Mouse (Mus musculus): Measurements from ENCODE around the gene Tmco2. TPM values are rescaled to one million over a fixed set of nuclear protein-coding genes. Genes with fewer than 3 reads are reported as not detected.

The Tmco2 gene
- polyA plus RNA-seq (2014; fragmentation: Nextera tagmentation; extraction: Ambion mirVana), result not detected in 2 replicates

DNA sequence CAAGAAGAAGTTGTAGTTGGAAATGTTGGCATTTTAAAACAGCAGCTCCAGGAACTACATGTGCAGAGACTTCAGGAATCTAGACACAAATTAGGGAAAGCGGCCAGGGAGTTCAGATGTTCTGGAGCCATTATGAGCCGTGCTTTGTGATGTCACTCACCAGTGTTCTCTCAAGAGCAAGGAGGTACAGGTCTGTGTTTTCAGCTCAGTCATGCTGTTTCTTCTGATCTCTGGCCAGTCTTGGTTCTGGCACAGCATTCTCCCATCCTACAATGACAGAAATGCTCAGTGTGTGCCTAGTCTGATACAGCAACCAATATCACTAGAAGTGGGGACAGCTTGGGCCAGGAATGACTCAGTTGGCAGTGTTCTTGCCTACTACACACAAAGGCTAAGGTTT lies at the start of gene Tmco2:
Gene Tmco2, minus strand, starts transcription at position 101 of the 400 bp plus-strand sequence.
- H3K4me3 ChIP-seq (ENCODE audit: low read depth, low read length), result no peak within 1 kb of the TSS
- ATAC-seq (ENCODE audit: insufficient number of reproducible peaks, insufficient read depth, low FRiP score, low read depth), result no peak
- no peaks in the 10 kb centered on the region for H3K36me3 ChIP-seq (ENCODE audit: control insufficient read depth, insufficient read depth, low read length)
- no peak within 1 kb of the TSS for H3K9ac ChIP-seq (replicated peaks; ENCODE audit: low read depth, low read length)
- no peak within 1 kb of the TSS for H3K27ac ChIP-seq (ENCODE audit: low read length)
- no peaks in the 10 kb centered on the region for H3K4me1 ChIP-seq (ENCODE audit: control insufficient read depth, insufficient read depth, low read length)
- H3K4me2 ChIP-seq (replicated peaks; ENCODE audit: low read depth, low read length), result no peak within 1 kb of the TSS
- H3K27me3 ChIP-seq (ENCODE audit: control insufficient read depth, insufficient read depth, low read length), result no peaks in the 10 kb centered on the region
- H3K9me3 ChIP-seq (ENCODE audit: control insufficient read depth, low read depth, low read length), result no peaks in the 10 kb centered on the region
- 92% methylated on average over 2 of the region's 2 CpGs for WGBS

DNA sequence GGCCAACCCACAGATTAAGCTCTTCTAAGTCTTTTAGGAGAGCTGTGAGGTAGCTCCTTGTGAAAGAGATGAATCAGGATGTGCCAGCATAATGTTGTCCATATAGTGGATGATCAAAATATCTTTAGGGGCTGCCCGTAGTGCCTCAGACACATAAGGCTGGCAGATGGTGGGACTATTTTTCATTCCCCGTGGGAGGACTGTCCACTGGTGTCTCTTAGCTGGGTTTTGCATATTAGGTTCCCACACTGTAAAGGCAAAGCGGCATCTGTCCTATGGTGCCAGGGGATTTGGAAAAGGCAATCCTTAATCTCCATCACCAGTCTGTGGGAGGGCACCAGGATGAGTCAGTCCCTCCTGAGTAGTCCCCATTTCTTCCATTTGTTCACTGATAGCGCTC lies 5.7 kb downstream of the Tmco2 start:
- no peaks in the 10 kb centered on the region for H3K9me3 ChIP-seq (ENCODE audit: control insufficient read depth, low read depth, low read length)
- no peaks in the 10 kb centered on the region for H3K36me3 ChIP-seq (ENCODE audit: control insufficient read depth, insufficient read depth, low read length)
- no peaks in the 10 kb centered on the region for H3K4me1 ChIP-seq (ENCODE audit: control insufficient read depth, insufficient read depth, low read length)
- ATAC-seq (ENCODE audit: insufficient number of reproducible peaks, insufficient read depth, low FRiP score, low read depth), result no peak
- no peak overlapping the region for H3K9ac ChIP-seq (replicated peaks; ENCODE audit: low read depth, low read length)
- H3K4me3 ChIP-seq (ENCODE audit: low read depth, low read length), result no peak overlapping the region
- no peaks in the 10 kb centered on the region for H3K27me3 ChIP-seq (ENCODE audit: control insufficient read depth, insufficient read depth, low read length)
- 88% methylated on average over 4 of the region's 4 CpGs for WGBS
- no peak overlapping the region for H3K4me2 ChIP-seq (replicated peaks; ENCODE audit: low read depth, low read length)
- H3K27ac ChIP-seq (ENCODE audit: low read length), result no peak overlapping the region

DNA sequence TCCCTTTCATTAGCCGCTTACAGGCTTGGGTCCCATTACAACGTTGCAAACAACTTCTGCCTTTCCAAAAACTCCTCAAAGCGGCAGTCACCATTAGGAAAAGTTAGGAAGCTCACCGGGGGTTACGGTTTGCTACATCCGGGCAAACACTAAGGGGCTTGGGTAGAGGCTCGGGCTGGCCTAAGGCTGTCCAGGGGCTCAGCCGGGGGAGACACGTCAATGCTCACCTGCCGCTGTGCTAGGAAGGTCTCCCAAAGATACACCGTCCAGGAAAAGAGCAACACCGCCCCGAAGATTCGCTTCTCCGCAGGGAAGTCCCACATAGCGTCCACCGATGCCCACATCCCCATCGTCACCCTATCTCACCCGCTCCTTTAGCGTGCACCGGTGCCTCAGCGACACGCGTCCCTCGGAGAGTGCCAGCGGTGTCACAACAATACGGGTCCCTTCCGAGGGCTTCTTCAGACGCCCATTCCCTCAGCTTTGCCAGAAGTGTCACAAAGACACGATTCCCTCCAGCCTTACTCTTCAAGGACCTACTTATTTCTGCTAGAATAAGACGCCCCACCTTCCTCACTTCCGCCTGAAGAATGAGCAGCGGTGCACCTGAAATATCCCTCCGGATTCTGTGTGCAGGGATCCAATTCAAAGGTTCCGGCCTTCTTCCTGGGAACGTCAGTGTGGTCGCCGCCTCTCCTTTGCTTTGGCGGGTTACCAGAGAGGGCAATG lies 11.2 kb downstream of the Tmco2 start, which contains the start of gene Zmpste24:
Gene Zmpste24, minus strand, starts transcription at position 592 of the 729 bp plus-strand sequence.
- Histone ChIP-seq H3K4me1 (ENCODE audit: control insufficient read depth, insufficient read depth, low read length) (0 out of 2 replicates have a peak, but pooled peaks cover 2% of the 10 kb centered on the region), H3K9me3 (ENCODE audit: control insufficient read depth, low read depth, low read length) (no peaks in the 10 kb centered on the region), H3K4me3 (ENCODE audit: low read depth, low read length) (peak within 1 kb of the TSS; percentile 77), H3K9ac (replicated peaks; ENCODE audit: low read depth, low read length) (peak within 1 kb of the TSS; percentile 60), H3K27me3 (ENCODE audit: control insufficient read depth, insufficient read depth, low read length) (no peaks in the 10 kb centered on the region), H3K4me2 (replicated peaks; ENCODE audit: low read depth, low read length) (peak within 1 kb of the TSS; percentile 70), H3K36me3 (ENCODE audit: control insufficient read depth, insufficient read depth, low read length) (peaks cover 13% of the 10 kb centered on the region; the same call in 1 of the 2 replicates), H3K27ac (ENCODE audit: low read length) (0 out of 2 replicates have a peak within 1 kb of the TSS, but pooled peaks have one; percentile 29)
- WGBS, result under 1% methylated on average over 39 of the region's 39 CpGs
- ATAC-seq (ENCODE audit: insufficient number of reproducible peaks, insufficient read depth, low FRiP score, low read depth), result peak; percentile 85

DNA sequence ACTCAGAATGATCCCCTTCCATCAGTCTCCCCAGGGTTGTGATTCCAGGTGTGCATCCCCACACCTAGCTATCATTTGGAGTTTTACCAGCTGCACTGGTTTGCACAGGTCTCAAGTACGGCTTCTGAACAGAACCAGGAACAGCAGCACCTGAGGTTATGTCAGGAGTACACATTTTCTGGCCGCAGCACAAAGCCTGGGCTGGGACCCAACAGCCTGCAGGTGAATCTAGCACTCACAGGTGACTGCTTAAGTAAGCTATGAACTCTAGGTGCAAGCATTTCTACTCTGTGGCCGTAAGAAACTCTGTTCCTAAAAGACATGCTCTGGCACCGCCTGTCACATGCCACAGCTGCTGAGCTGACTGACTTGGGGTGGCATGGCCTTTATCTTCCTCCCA lies 18.8 kb downstream of the Tmco2 start:
- Histone ChIP-seq H3K4me1 (ENCODE audit: control insufficient read depth, insufficient read depth, low read length) (no peaks in the 10 kb centered on the region), H3K27me3 (ENCODE audit: control insufficient read depth, insufficient read depth, low read length) (no peaks in the 10 kb centered on the region), H3K36me3 (ENCODE audit: control insufficient read depth, insufficient read depth, low read length) (peaks cover 39% of the 10 kb centered on the region; the same call in 1 of the 2 replicates), H3K4me2 (replicated peaks; ENCODE audit: low read depth, low read length) (no peak overlapping the region), H3K9me3 (ENCODE audit: control insufficient read depth, low read depth, low read length) (no peaks in the 10 kb centered on the region), H3K27ac (ENCODE audit: low read length) (no peak overlapping the region), H3K4me3 (ENCODE audit: low read depth, low read length) (no peak overlapping the region), H3K9ac (replicated peaks; ENCODE audit: low read depth, low read length) (no peak overlapping the region)
- no peak for ATAC-seq (ENCODE audit: insufficient number of reproducible peaks, insufficient read depth, low FRiP score, low read depth)
- WGBS, result 89% methylated on average over 4 of the region's 4 CpGs

DNA sequence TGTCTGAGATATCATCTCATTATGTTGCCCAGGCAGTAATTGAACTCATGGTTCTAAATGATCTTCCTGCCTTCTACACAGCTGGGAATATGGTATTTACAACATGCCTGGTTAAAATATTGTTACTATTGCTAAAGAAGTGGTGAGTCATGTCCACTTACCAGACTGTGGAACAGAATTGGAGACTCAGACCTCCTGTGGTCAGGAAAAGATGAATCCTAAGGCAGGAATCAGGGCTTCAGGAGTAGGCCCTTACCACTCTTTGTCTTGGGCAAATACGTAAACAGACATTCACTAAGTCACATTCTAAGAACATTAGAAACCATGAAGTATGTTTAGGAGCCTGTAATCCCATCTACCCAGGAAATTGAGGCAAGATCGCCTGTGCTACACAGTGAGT lies 20.3 kb downstream of the Tmco2 start:
- Histone ChIP-seq H3K9ac (replicated peaks; ENCODE audit: low read depth, low read length) (no peak overlapping the region), H3K27ac (ENCODE audit: low read length) (no peak overlapping the region), H3K9me3 (ENCODE audit: control insufficient read depth, low read depth, low read length) (no peaks in the 10 kb centered on the region), H3K27me3 (ENCODE audit: control insufficient read depth, insufficient read depth, low read length) (no peaks in the 10 kb centered on the region), H3K4me2 (replicated peaks; ENCODE audit: low read depth, low read length) (no peak overlapping the region), H3K36me3 (ENCODE audit: control insufficient read depth, insufficient read depth, low read length) (peaks cover 41% of the 10 kb centered on the region), H3K4me3 (ENCODE audit: low read depth, low read length) (no peak overlapping the region), H3K4me1 (ENCODE audit: control insufficient read depth, insufficient read depth, low read length) (no peaks in the 10 kb centered on the region)
- 96% methylated on average over 2 of the region's 2 CpGs for WGBS
- no peak for ATAC-seq (ENCODE audit: insufficient number of reproducible peaks, insufficient read depth, low FRiP score, low read depth)

DNA sequence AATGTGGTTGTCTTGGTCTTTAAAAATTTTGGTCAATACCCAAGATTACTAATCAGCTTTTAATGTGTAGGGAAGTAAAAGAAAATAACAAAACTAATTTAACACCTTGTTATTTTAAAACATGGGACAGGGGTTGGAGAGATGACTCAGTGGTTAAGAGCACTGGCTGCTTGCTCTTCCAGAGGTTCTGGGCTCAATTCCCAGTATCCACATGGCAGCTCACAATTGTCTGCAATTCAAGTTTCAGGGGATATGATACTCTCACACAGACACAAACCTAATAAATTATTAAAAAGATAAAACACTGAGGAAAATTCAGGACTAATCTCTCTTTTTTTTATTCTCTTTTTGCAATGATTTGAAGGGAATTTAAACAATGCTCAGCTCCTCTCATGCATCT lies 24.5 kb downstream of the Tmco2 start:
- Histone ChIP-seq H3K36me3 (ENCODE audit: control insufficient read depth, insufficient read depth, low read length) (peaks cover 56% of the 10 kb centered on the region), H3K27me3 (ENCODE audit: control insufficient read depth, insufficient read depth, low read length) (no peaks in the 10 kb centered on the region), H3K27ac (ENCODE audit: low read length) (no peak overlapping the region), H3K4me2 (replicated peaks; ENCODE audit: low read depth, low read length) (no peak overlapping the region), H3K4me1 (ENCODE audit: control insufficient read depth, insufficient read depth, low read length) (no peaks in the 10 kb centered on the region), H3K9ac (replicated peaks; ENCODE audit: low read depth, low read length) (no peak overlapping the region), H3K9me3 (ENCODE audit: control insufficient read depth, low read depth, low read length) (no peaks in the 10 kb centered on the region), H3K4me3 (ENCODE audit: low read depth, low read length) (no peak overlapping the region)
- no peak for ATAC-seq (ENCODE audit: insufficient number of reproducible peaks, insufficient read depth, low FRiP score, low read depth)

DNA sequence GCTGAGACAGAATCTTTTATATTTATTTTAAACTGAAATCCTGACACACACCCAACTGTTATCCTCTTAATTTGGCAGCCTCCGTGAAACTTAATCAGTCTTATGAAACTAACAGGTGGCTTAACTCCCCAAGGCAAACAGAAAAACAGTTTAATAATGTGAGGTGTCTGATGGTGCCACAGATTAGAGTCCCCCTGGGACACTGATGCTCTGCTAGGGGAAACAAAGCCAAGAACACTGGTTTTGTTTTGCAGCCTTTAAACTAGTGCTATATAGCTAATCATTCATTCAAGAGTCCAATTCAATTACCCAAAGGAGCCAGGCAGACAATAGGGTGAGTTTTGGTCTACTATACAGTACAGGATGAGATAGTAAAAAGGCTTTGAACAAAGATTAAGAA lies 28.6 kb downstream of the Tmco2 start:
- no peak overlapping the region for H3K9ac ChIP-seq (replicated peaks; ENCODE audit: low read depth, low read length)
- no peak overlapping the region for H3K4me3 ChIP-seq (ENCODE audit: low read depth, low read length)
- no peak overlapping the region for H3K27ac ChIP-seq (ENCODE audit: low read length)
- H3K36me3 ChIP-seq (ENCODE audit: control insufficient read depth, insufficient read depth, low read length), result peaks cover 51% of the 10 kb centered on the region
- ATAC-seq (ENCODE audit: insufficient number of reproducible peaks, insufficient read depth, low FRiP score, low read depth), result no peak
- WGBS, result 90% methylated on average over 1 of the region's 1 CpGs
- H3K9me3 ChIP-seq (ENCODE audit: control insufficient read depth, low read depth, low read length), result no peaks in the 10 kb centered on the region
- H3K4me2 ChIP-seq (replicated peaks; ENCODE audit: low read depth, low read length), result no peak overlapping the region
- no peaks in the 10 kb centered on the region for H3K4me1 ChIP-seq (ENCODE audit: control insufficient read depth, insufficient read depth, low read length)
- H3K27me3 ChIP-seq (ENCODE audit: control insufficient read depth, insufficient read depth, low read length), result no peaks in the 10 kb centered on the region

DNA sequence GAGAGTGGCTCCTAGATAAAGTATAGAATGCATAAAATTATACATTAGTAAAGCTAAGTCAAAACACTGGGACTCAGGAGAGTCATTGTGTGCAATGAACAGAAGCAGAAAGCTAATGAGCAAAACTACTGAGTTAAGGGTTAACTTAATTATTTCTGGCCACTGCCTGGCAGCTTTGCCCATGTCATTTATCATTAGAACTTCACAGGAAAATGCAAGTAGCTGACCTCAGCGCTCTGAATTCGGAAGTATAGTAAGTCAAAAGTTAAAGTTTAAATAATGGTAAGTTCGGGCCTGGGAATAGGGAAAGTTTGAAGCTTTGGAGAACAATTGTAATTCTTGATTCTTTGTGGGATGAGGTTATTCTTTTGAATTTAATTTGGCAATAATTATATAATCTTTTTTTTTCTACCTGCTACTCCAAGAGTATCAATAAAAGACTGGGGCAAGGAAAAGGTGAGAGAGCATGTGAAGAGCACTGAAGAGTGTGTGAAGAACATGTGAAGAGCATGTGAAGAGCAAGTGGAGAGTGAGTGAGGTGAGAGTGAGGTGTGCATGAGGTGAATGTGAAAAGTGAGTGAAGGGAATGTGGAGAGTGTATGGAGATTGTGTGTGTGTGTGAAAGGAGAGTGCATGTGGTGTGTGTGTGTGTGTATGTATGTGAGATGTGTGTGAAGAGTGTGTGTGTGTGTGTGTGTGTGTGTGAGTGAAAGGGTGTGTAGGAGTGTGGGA lies 30.9 kb downstream of the Tmco2 start:
- Histone ChIP-seq H3K27me3 (ENCODE audit: control insufficient read depth, insufficient read depth, low read length) (no peaks in the 10 kb centered on the region), H3K4me1 (ENCODE audit: control insufficient read depth, insufficient read depth, low read length) (no peaks in the 10 kb centered on the region), H3K4me2 (replicated peaks; ENCODE audit: low read depth, low read length) (no peak overlapping the region), H3K27ac (ENCODE audit: low read length) (no peak overlapping the region), H3K4me3 (ENCODE audit: low read depth, low read length) (no peak overlapping the region), H3K9ac (replicated peaks; ENCODE audit: low read depth, low read length) (no peak overlapping the region), H3K36me3 (ENCODE audit: control insufficient read depth, insufficient read depth, low read length) (peaks cover 42% of the 10 kb centered on the region), H3K9me3 (ENCODE audit: control insufficient read depth, low read depth, low read length) (no peaks in the 10 kb centered on the region)
- ATAC-seq (ENCODE audit: insufficient number of reproducible peaks, insufficient read depth, low FRiP score, low read depth), result no peak
- 43% methylated on average over 3 of the region's 3 CpGs for WGBS

Data from stomach, embryonic 14.5 days (tissue).